In genomic region chr19:55193717-55194394, GRCm38 (mm10) we compare ENCODE assay signal across 18 mouse cellular contexts. TPM values are rescaled to one million over a fixed set of nuclear protein-coding genes. Genes with fewer than 3 reads are reported as not detected.
DNase-seq lines count a peak whose midpoint lies in the region; ATAC-seq and TF ChIP-seq lines count a peak whose summit lies in the region.
"Had no signal": no experiment of that assay in that cellular context is flagged by ENCODE, and none has a peak within 500 bp of the region (broad histone marks: within the 10 kb centered on the region; RNA-seq: fewer than 3 reads in every experiment).

No protein-coding gene starts in this region.

- 0 out of 2 replicates have a peak, but pooled peaks have one; percentile 47 for ATAC-seq in kidney, embryonic 14.5 days (ENCODE audit: low FRiP score, low TSS enrichment)
- ATAC-seq in lung, embryonic 14.5 days (ENCODE audit: insufficient read depth): peak; percentile 75
- ATAC-seq in lung, embryonic 15.5 days (ENCODE audit: borderline replicate concordance, extremely low read depth, low FRiP score, low TSS enrichment): peak; percentile 62
- ATAC-seq in stomach, embryonic 15.5 days (ENCODE audit: insufficient read depth, low FRiP score, low read depth): peak; percentile 32; the same call in 1 of the 2 replicates
- ATAC-seq: CD4-positive, CD25-positive, alpha-beta regulatory T cell, adult 4 months; forebrain, embryonic 14.5 days; hindbrain, embryonic 16.5 days; midbrain, embryonic 16.5 days had no signal

- H3K4me3 ChIP-seq in kidney, embryonic 14.5 days (ENCODE audit: low read length): no peak overlapping the region
- no peak overlapping the region for H3K4me3 ChIP-seq in lung, embryonic 14.5 days (ENCODE audit: low read depth, low read length)
- no peak overlapping the region for H3K4me3 ChIP-seq in lung, embryonic 15.5 days
- H3K4me3 ChIP-seq in stomach, embryonic 15.5 days (replicated peaks): no peak overlapping the region
- H3K4me3 ChIP-seq: limb, embryonic 10.5 days had no signal

- TF ChIP-seq CTCF in lung, embryonic 14.5 days (IDR thresholded peaks at IDR 0.05; ENCODE audit: low read depth): no peak

- H3K27ac ChIP-seq in kidney, embryonic 14.5 days (ENCODE audit: low read depth, low read length): peak overlapping the region; percentile 42; the same call in 1 of the 2 replicates
- peak overlapping the region; percentile 80 for H3K27ac ChIP-seq in lung, embryonic 14.5 days (ENCODE audit: low read depth)
- peak overlapping the region; percentile 83 for H3K27ac ChIP-seq in lung, embryonic 15.5 days
- H3K27ac ChIP-seq in stomach, embryonic 15.5 days: peak overlapping the region; percentile 69
- H3K27ac ChIP-seq: limb, embryonic 10.5 days had no signal

- no peaks in the 10 kb centered on the region for H3K36me3 ChIP-seq in kidney, embryonic 14.5 days (ENCODE audit: control insufficient read depth, insufficient read depth, low read length)
- H3K36me3 ChIP-seq in lung, embryonic 14.5 days (ENCODE audit: insufficient read depth): no peaks in the 10 kb centered on the region
- H3K36me3 ChIP-seq in lung, embryonic 15.5 days: no peaks in the 10 kb centered on the region
- H3K36me3 ChIP-seq in stomach, embryonic 15.5 days: no peaks in the 10 kb centered on the region
- H3K36me3 ChIP-seq: limb, embryonic 10.5 days had no signal

- DNase-seq in kidney, adult 18-20 months: no peak
- peak; percentile 80 for DNase-seq in lung, embryonic 14.5 days
- DNase-seq in lung, postnatal 14 days: no peak
- no peak for DNase-seq in ovary, postnatal 36 days (ENCODE audit: low spot score)
- DNase-seq in spleen, postnatal 4 days (ENCODE audit: low spot score in 2 of 2): no peak
- DNase-seq: cerebellum, adult 8-10 months; layer of hippocampus, postnatal 36 days; thymus, postnatal 25 days had no signal

- H3K9me3 ChIP-seq in kidney, embryonic 14.5 days (ENCODE audit: control insufficient read depth, low read length): no peaks in the 10 kb centered on the region
- H3K9me3 ChIP-seq in lung, embryonic 14.5 days (ENCODE audit: low read depth, low read length): no peaks in the 10 kb centered on the region
- H3K9me3 ChIP-seq in lung, embryonic 15.5 days: no peaks in the 10 kb centered on the region
- H3K9me3 ChIP-seq in stomach, embryonic 15.5 days: no peaks in the 10 kb centered on the region
- H3K9me3 ChIP-seq: limb, embryonic 10.5 days had no signal

- no peaks in the 10 kb centered on the region for H3K27me3 ChIP-seq in kidney, embryonic 14.5 days (ENCODE audit: control insufficient read depth, insufficient read depth, low read length)
- no peaks in the 10 kb centered on the region for H3K27me3 ChIP-seq in lung, embryonic 14.5 days (ENCODE audit: insufficient read depth, low read length)
- H3K27me3 ChIP-seq in lung, embryonic 15.5 days: no peaks in the 10 kb centered on the region
- H3K27me3 ChIP-seq in stomach, embryonic 15.5 days (replicated peaks): no peaks in the 10 kb centered on the region

- 69% methylated on average over 11 of the region's 11 CpGs for WGBS in kidney, embryonic 14.5 days
- WGBS in lung, embryonic 14.5 days: 47% methylated on average over 11 of the region's 11 CpGs
- WGBS in lung, embryonic 15.5 days: 42% methylated on average over 11 of the region's 11 CpGs
- WGBS in stomach, embryonic 15.5 days: 65% methylated on average over 11 of the region's 11 CpGs

- H3K4me2 ChIP-seq in kidney, embryonic 14.5 days (replicated peaks; ENCODE audit: low read depth, low read length): no peak overlapping the region
- H3K4me2 ChIP-seq in lung, embryonic 14.5 days: no peak overlapping the region
- H3K4me2 ChIP-seq in lung, embryonic 15.5 days: no peak overlapping the region
- H3K4me2 ChIP-seq in stomach, embryonic 15.5 days: no peak overlapping the region

- H3K9ac ChIP-seq in kidney, embryonic 14.5 days (ENCODE audit: low read depth, low read length): no peak overlapping the region
- no peak overlapping the region for H3K9ac ChIP-seq in lung, embryonic 14.5 days
- no peak overlapping the region for H3K9ac ChIP-seq in lung, embryonic 15.5 days
- no peak overlapping the region for H3K9ac ChIP-seq in stomach, embryonic 15.5 days

- H3K4me1 ChIP-seq in kidney, embryonic 14.5 days (ENCODE audit: control insufficient read depth, insufficient read depth, low read length): peaks cover 6% of the 10 kb centered on the region; the same call in 1 of the 2 replicates
- peaks cover 33% of the 10 kb centered on the region for H3K4me1 ChIP-seq in lung, embryonic 14.5 days (ENCODE audit: insufficient read depth)
- peaks cover 50% of the 10 kb centered on the region for H3K4me1 ChIP-seq in lung, embryonic 15.5 days
- peaks cover 12% of the 10 kb centered on the region for H3K4me1 ChIP-seq in stomach, embryonic 15.5 days
- H3K4me1 ChIP-seq: limb, embryonic 10.5 days had no signal

RNA-seq across cellular contexts. Expression of gene Tectb, which starts 13.3 kb away (rescaled TPM):
- polyA plus RNA-seq in kidney, embryonic 14.5 days (2014; fragmentation: Nextera tagmentation; extraction: Ambion mirVana): not detected in 2 replicates
- polyA plus RNA-seq in lung, embryonic 14.5 days (2014; fragmentation: Nextera tagmentation; extraction: Ambion mirVana): not detected in 2 replicates
- polyA plus RNA-seq in lung, embryonic 15.5 days (2015; fragmentation: Nextera tagmentation; extraction: Ambion mirVana): 0.15 TPM in 1 of 2 replicates, not detected in the other
- polyA plus RNA-seq in stomach, embryonic 15.5 days (2015; fragmentation: Nextera tagmentation; extraction: Ambion mirVana): not detected in 2 replicates
- polyA plus RNA-seq: CD4-positive, CD25-positive, alpha-beta regulatory T cell, adult 4 months; cortical plate, adult 2 months; hindbrain, embryonic 16.5 days; limb, embryonic 10.5 days; neural tube, embryonic 11.5 days had no signal

RNA-seq across cellular contexts. Expression of gene Gucy2g, which starts 47.2 kb away (rescaled TPM):
- polyA plus RNA-seq in kidney, embryonic 14.5 days (2014; fragmentation: Nextera tagmentation; extraction: Ambion mirVana): 0.05 TPM in 1 of 2 replicates, not detected in the other
- polyA plus RNA-seq in lung, embryonic 14.5 days (2014; fragmentation: Nextera tagmentation; extraction: Ambion mirVana): not detected in 2 replicates
- polyA plus RNA-seq in lung, embryonic 15.5 days (2015; fragmentation: Nextera tagmentation; extraction: Ambion mirVana): 0.05 TPM in 1 of 2 replicates, not detected in the other
- 0.05 and 0.08 TPM in 2 replicates for polyA plus RNA-seq in stomach, embryonic 15.5 days (2015; fragmentation: Nextera tagmentation; extraction: Ambion mirVana)
- polyA plus RNA-seq: limb, embryonic 10.5 days; neural tube, embryonic 11.5 days had no signal

RNA-seq across cellular contexts. Expression of gene Acsl5, which starts 57.9 kb away (rescaled TPM):
- 26.3 and 38.1 TPM in 2 replicates for polyA plus RNA-seq in kidney, embryonic 14.5 days (2014; fragmentation: Nextera tagmentation; extraction: Ambion mirVana)
- polyA plus RNA-seq in lung, embryonic 14.5 days (2014; fragmentation: Nextera tagmentation; extraction: Ambion mirVana): 60.1 and 69.3 TPM in 2 replicates
- 81.8 and 83.7 TPM in 2 replicates for polyA plus RNA-seq in lung, embryonic 15.5 days (2015; fragmentation: Nextera tagmentation; extraction: Ambion mirVana)
- 115 and 116 TPM in 2 replicates for polyA plus RNA-seq in stomach, embryonic 15.5 days (2015; fragmentation: Nextera tagmentation; extraction: Ambion mirVana)
